Mouse (Mus musculus) adrenal gland, adult 10 weeks (tissue): ENCODE results near the gene Zfp513. TPM values are rescaled to one million over a fixed set of nuclear protein-coding genes. Genes with fewer than 3 reads are reported as not detected.

Experiments used
- polyA plus RNA-seq: library from polyadenylated mRNA; stranded (reverse); fragments of 350-450 nt; fragmentation: Illumina TruSeq; extraction: RNeasy Lipid Tissue Mini Kit (QIAGEN cat#74804); gene quantifications from one replicate; pipeline ENCODE4 v1.2.3, GENCODE M21; 2014; ENCODE audit warnings: low read depth, low replicate concordance

Zfp513 gene
- polyA plus RNA-seq, result 1.3 TPM

DNA sequence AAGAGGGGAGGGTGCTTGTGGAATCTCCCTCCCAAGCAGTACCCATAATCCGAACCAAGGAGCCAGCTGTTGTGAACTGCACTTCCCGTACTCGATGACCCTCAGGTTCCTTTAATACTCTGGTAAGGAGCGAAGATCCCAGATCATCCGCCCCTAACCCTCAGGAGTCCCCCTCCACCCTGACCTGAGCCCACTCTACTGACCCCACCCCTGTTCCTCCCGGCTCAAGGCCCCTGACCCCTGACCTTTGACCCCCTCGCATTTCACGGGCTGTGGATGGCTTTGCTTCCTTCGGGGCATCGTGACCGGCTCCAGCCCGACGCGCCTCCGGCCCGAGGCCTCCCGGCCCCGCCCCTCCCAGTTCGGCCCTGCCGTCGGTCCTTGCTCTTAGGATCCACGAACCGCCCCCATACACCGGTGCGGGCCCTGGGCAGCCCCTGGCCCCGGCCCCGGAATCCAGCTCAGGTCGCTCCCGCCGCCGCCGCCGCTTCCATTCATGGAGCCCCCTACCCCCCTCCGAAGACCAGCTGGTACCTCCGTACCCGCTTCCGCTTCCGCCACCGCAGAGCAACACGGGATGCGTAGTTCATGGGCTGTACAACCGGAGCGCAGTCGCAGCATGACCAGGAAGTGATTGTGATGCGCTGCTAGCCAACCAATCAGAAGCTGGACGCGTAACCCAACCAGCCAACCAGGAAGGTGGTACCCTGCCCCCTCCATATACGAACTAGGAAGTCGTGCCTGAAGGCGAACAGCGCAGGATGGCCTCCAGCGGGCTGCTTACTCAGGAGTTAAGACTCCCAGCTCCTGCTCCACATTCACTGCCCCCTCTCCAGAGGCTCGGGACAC lies at the start of gene Zfp513:
Gene Zfp513, minus strand, starts transcription at position 562 of the 849 bp plus-strand sequence.

GRCm38 (mm10) chr5:31251541-31252101 lies 49.5 kb upstream of the Zfp513 start, which contains the start of gene Krtcap3:
Gene Krtcap3 (plus strand): TSS chr5:31251691.

DNA sequence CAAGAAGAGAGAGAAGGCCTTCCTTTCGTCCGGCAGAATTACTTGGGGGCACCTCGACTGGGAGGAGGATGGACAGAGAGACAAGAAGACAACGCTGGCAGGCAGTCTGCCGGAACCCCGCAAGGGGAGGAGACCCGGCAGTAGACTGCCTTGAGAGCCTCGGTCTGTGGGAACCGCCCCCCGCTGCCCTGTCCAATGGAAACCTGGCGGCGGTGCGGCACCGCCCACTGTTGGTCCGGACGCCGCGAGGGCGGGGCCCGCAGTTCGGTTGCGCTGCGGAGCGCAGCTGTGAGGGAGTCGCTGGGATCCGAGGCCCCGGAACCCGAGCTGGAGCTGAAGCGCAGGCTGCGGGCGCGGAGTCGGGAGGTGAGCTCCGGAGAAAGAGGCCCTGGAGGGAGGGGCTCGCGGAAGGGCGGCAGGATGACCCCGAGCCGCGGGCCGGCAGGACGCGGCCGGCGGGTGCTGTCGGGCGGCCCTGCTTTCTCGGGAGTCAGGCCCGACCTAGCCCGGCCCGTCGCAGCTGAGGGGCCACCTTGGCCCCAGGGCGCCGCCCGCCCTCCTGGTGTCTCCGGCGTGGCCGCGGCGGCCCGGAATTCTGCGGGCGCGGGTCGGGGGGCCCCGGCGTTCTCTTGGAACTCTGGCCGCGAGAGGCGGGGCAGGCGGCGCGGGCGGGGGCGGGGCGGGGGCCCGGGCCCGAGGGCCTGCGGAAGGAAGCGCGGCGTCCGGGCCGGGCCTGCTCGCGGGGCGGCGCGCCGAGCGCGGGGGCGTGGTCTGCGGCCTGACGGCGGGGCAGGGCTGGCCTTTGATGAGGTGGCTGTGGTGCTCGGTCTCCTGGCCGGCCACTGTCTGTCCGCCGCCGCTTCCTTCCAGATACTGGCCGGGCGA lies 38.8 kb upstream of the Zfp513 start, which contains the start of the genes Nrbp1 and Gm9970:
Gene Nrbp1, plus strand, starts transcription at position 228 of the 885 bp plus-strand sequence.
Gene Gm9970, minus strand, starts transcription at position 596 of the 885 bp plus-strand sequence.

DNA sequence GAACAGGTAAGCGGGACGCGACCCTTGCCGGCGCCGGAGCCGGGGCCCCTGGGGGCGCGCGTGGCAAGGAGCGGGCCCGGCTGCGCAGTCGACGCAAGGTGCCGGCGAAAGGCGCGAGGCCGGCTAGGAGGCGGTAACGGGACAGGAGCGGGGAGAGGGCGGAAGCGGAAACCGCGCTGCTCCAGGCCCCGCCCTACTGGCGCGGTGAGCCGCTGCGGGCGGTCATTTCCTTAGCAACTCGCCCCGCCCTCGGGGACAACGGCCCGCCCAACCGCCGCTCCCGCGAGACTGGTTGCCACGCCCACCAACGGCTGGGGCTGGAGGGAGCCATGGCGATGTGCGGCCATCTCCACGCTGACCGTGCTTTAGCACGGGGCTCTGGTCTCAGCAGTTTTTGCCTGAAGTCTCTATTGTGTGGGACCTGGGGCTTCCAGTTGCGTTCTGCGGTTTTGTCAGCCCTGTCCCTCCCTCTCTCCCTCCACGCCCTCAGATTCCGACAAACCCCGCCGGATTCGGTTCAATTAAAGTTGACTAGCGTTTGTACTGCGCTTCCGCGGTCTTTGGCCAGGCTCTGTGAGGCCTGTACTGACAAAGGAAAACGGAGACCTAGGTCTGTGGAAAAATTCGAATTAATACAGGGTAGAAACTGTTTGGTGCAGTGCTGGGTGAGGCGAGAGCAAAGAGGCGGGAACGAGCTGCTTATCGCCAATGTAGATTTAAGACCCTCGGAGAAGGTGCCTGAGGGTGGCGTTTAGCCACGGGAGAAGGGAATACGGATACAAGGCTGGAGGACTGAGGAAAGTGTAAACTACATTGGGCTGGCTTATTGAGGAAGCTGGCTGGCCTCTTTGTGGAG lies 18.6 kb upstream of the Zfp513 start, which contains the start of gene Ppm1g:
Gene Ppm1g, minus strand, starts transcription at position 240 of the 856 bp plus-strand sequence.

GRCm38 (mm10) chr5:31192939-31193630 lies 9.0 kb downstream of the Zfp513 start, which contains the start of the genes Snx17 and Eif2b4:
Gene Snx17 (plus strand): TSS chr5:31193227.
Gene Eif2b4 (minus strand): TSS chr5:31193430.

GRCm38 (mm10) chr5:31179766-31180630 lies 22.1 kb downstream of the Zfp513 start, which contains the start of the genes Gm29609 and Gtf3c2:
Gene Gm29609 (minus strand): TSS chr5:31179911.
Gene Gtf3c2 (minus strand): TSS chr5:31180144.

DNA sequence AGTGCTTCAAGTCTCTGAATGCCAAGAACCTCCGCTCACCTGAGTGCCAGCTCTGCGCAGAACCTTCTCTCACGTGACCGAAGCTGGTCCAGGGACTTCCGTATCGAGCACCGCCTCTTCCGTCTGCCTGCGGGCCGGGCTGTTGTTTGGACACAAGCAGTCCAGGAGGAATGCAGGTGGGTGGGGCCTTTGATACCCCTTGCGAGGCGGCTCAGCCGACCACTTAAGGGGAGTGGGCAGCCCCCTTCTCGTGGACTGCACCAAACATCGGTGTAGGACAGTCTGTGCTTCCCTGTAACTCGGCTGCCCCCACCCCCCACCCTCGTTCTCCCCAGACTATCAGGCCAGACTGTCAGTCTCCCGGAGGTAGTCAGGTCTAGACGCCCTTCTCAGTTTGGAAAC lies 48.0 kb downstream of the Zfp513 start, which contains the start of gene Mpv17:
Gene Mpv17, minus strand, starts transcription at position 100 of the 402 bp plus-strand sequence.

Other genes starting within 250 kb of the Zfp513 start
- 19.2 TPM for gene Preb, start 241.9 kb downstream of the Zfp513 start, polyA plus RNA-seq
- 0.82 TPM for gene Tcf23, start 233.6 kb downstream of the Zfp513 start, polyA plus RNA-seq
- 125 TPM for gene Atraid, start 154.0 kb downstream of the Zfp513 start, polyA plus RNA-seq
- gene Slc5a6, start 153.4 kb downstream of the Zfp513 start, polyA plus RNA-seq, result 4.0 TPM
- gene Cad, start 147.5 kb downstream of the Zfp513 start, polyA plus RNA-seq, result 0.76 TPM
- gene Dnajc5g, start 96.0 kb downstream of the Zfp513 start, polyA plus RNA-seq, result not detected
- not detected for gene Slc30a3, start 94.1 kb downstream of the Zfp513 start, polyA plus RNA-seq
- not detected for gene Trim54, start 85.6 kb downstream of the Zfp513 start, polyA plus RNA-seq
- not detected for gene Ucn, start 63.5 kb downstream of the Zfp513 start, polyA plus RNA-seq
- gene Mpv17, start 48.1 kb downstream of the Zfp513 start, polyA plus RNA-seq, result 88.7 TPM
- 0.35 TPM for gene Gm29609, start 22.4 kb downstream of the Zfp513 start, polyA plus RNA-seq
- 47.4 TPM for gene Gtf3c2, start 22.2 kb downstream of the Zfp513 start, polyA plus RNA-seq
- gene Snx17, start 9.1 kb downstream of the Zfp513 start, polyA plus RNA-seq, result 72.7 TPM
- 2.9 TPM for gene Eif2b4, start 8.9 kb downstream of the Zfp513 start, polyA plus RNA-seq
- gene Ppm1g, start 18.4 kb upstream of the Zfp513 start, polyA plus RNA-seq, result 30.8 TPM
- gene Nrbp1, start 38.6 kb upstream of the Zfp513 start, polyA plus RNA-seq, result 91.5 TPM
- gene Gm9970, start 38.9 kb upstream of the Zfp513 start, polyA plus RNA-seq, result not detected
- gene Krtcap3, start 49.4 kb upstream of the Zfp513 start, polyA plus RNA-seq, result not detected
- 14.0 TPM for gene Ift172, start 88.8 kb upstream of the Zfp513 start, polyA plus RNA-seq
- 3.6 TPM for gene Fndc4, start 93.8 kb upstream of the Zfp513 start, polyA plus RNA-seq
- not detected for gene Gckr, start 95.1 kb upstream of the Zfp513 start, polyA plus RNA-seq